24 mouse cellular contexts compared by ENCODE assay signal in genomic region chr3:132211260-132211659, GRCm38 (mm10).
DNase-seq lines count a peak whose midpoint lies in the region; ATAC-seq and TF ChIP-seq lines count a peak whose summit lies in the region.
"Had no signal": no experiment of that assay in that cellular context is flagged by ENCODE, and none has a peak within 500 bp of the region (broad histone marks: within the 10 kb centered on the region; RNA-seq: fewer than 3 reads in every experiment).

No protein-coding gene starts in this region.

- peak; percentile 67 for ATAC-seq in stomach, postnatal 0 days (ENCODE audit: low FRiP score, low TSS enrichment)
- no peak for ATAC-seq in monocyte, adult 5-6 weeks (replicated peaks; ENCODE audit: insufficient number of reproducible peaks, low FRiP score, low TSS enrichment, poor library complexity, severe bottlenecking)
- ATAC-seq in activated CD4-positive, CD25-positive, alpha-beta regulatory T cell, adult 4 months: no peak
- ATAC-seq: forebrain, postnatal 0 days; inflammation-experienced regulatory T-cells, adult 6 months had no signal

- H3K4me3 ChIP-seq in stomach, postnatal 0 days (ENCODE audit: low read depth, low read length): no peak overlapping the region
- H3K4me3 ChIP-seq: heart, embryonic 15.5 days; hindbrain, embryonic 12.5 days; limb, embryonic 10.5 days had no signal

- no peak for TF ChIP-seq EP300 in stomach, postnatal 0 days (optimal IDR thresholded peaks at IDR 0.05)

- no peaks in the 10 kb centered on the region for H3K27me3 ChIP-seq in stomach, postnatal 0 days (ENCODE audit: control insufficient read depth, insufficient read depth, low read length)
- H3K27me3 ChIP-seq: heart, embryonic 15.5 days; hindbrain, embryonic 12.5 days had no signal

- no peak for TF ChIP-seq CTCF in stomach, postnatal 0 days (IDR thresholded peaks at IDR 0.05; ENCODE audit: low read depth)

- no peak overlapping the region for H3K9ac ChIP-seq in stomach, postnatal 0 days (ENCODE audit: low read length)
- H3K9ac ChIP-seq: forebrain, postnatal 0 days; heart, embryonic 15.5 days; hindbrain, embryonic 12.5 days; lung, embryonic 14.5 days had no signal

- H3K4me2 ChIP-seq in stomach, postnatal 0 days (replicated peaks; ENCODE audit: low read depth): no peak overlapping the region
- H3K4me2 ChIP-seq: heart, embryonic 15.5 days; hindbrain, embryonic 12.5 days; liver, embryonic 11.5 days; lung, embryonic 14.5 days; midbrain, embryonic 11.5 days had no signal

- no peaks in the 10 kb centered on the region for H3K4me1 ChIP-seq in stomach, postnatal 0 days (replicated peaks; ENCODE audit: control insufficient read depth, insufficient read depth)
- H3K4me1 ChIP-seq: heart, embryonic 15.5 days; hindbrain, embryonic 12.5 days; limb, embryonic 10.5 days had no signal

- H3K9me3 ChIP-seq in stomach, postnatal 0 days (ENCODE audit: control insufficient read depth, low read length): no peaks in the 10 kb centered on the region
- H3K9me3 ChIP-seq: heart, embryonic 15.5 days; hindbrain, embryonic 12.5 days; limb, embryonic 10.5 days had no signal

- DNase-seq in adrenal gland, adult 8-10 months: peak; percentile 0
- DNase-seq in adrenal gland, adult 18-20 months (ENCODE audit: low spot score in 2 of 2): no peak
- peak; percentile 11 for DNase-seq in kidney, postnatal 10 days
- DNase-seq in kidney, postnatal 25 days: no peak
- peak; percentile 15 to 25 for DNase-seq in adrenal gland, postnatal 36 days
- no peak for DNase-seq in stomach, postnatal 0 days (ENCODE audit: low spot score)
- DNase-seq: B cell, adult 2 months; cerebellum, adult 11 months; cerebellum, postnatal 14 days; forebrain, postnatal 0 days; gastrocnemius, postnatal 10 days; kidney, adult 9 months; lung, embryonic 14.5 days; right cerebral cortex, postnatal 25 days; thymus, adult 18-20 months had no signal

- H3K36me3 ChIP-seq in stomach, postnatal 0 days (ENCODE audit: control insufficient read depth, insufficient read depth, low read length): no peaks in the 10 kb centered on the region
- H3K36me3 ChIP-seq: heart, embryonic 15.5 days; hindbrain, embryonic 12.5 days; limb, embryonic 10.5 days had no signal

- 31% methylated on average over 5 of the region's 5 CpGs for WGBS in stomach, postnatal 0 days

- H3K27ac ChIP-seq in stomach, postnatal 0 days (replicated peaks): no peak overlapping the region
- H3K27ac ChIP-seq: heart, embryonic 15.5 days; hindbrain, embryonic 12.5 days; limb, embryonic 10.5 days; macrophage had no signal

Comparison
In these comparisons a context has a peak if more than half of its experiments do, and no peak if none do; other contexts are left out.
1. DNase-seq: peak in adrenal gland, adult 8-10 months (single experiment), kidney, postnatal 10 days (single experiment) and adrenal gland, postnatal 36 days (2 of 2); none in adrenal gland, adult 18-20 months (0 of 2), kidney, postnatal 25 days (0 of 2) and stomach, postnatal 0 days (single experiment).